Mouse (Mus musculus): ENCODE data around the gene Scaf4. TPM values are rescaled to one million over a fixed set of nuclear protein-coding genes. Genes with fewer than 3 reads are reported as not detected.

Scaf4 gene
- polyA plus RNA-seq, 1 experiment = 16.2 TPM

- H3K36me3 ChIP-seq (ENCODE audit: control insufficient read depth, insufficient read depth) = no peaks in the 10 kb centered on the region
- H3ac ChIP-seq (ENCODE audit: control insufficient read depth, insufficient read length, low read depth) = no peak overlapping the region
- no peaks in the 10 kb centered on the region for H3K79me3 ChIP-seq (ENCODE audit: low read depth)
- H3K4me3 ChIP-seq (ENCODE audit: insufficient read depth, poor library complexity, severe bottlenecking) = no peak overlapping the region
- H3K79me2 ChIP-seq (ENCODE audit: control insufficient read depth, insufficient read depth) = no peaks in the 10 kb centered on the region
- TF ChIP-seq FOSL1 (IDR thresholded peaks at IDR 0.05; ENCODE audit: insufficient read depth, low read length, poor library complexity, severe bottlenecking) (no peak), MYOG (IDR thresholded peaks at IDR 0.05; ENCODE audit: control insufficient read depth, extremely low read depth, insufficient read length) (no peak), CEBPB (IDR thresholded peaks at IDR 0.05; ENCODE audit: low read depth) (no peak), USF1 (IDR thresholded peaks at IDR 0.05; ENCODE audit: low read depth) (no peak), MAX (IDR thresholded peaks at IDR 0.05) (no peak), CTCF (IDR thresholded peaks at IDR 0.05; ENCODE audit: control insufficient read depth, insufficient read depth, insufficient read length) (no peak), MYOD1 (IDR thresholded peaks at IDR 0.05; ENCODE audit: control insufficient read depth, insufficient read length, low read depth) (no peak)
- no peaks in the 10 kb centered on the region for H3K27me3 ChIP-seq (ENCODE audit: control insufficient read depth, insufficient read depth, insufficient read length)
These were observed 107.8 kb downstream of the Scaf4 start for GRCm38 (mm10) chr16:90176472-90176871.

Other genes starting within 250 kb of the Scaf4 start
- gene Tiam1, start 140.7 kb downstream of the Scaf4 start, polyA plus RNA-seq (2012; fragmentation: generic; extraction: Trizol) = 6.9 TPM
- gene Sod1, start 63.7 kb downstream of the Scaf4 start, polyA plus RNA-seq (2012; fragmentation: generic; extraction: Trizol) = 1,571 TPM
- gene Hunk, start 101.5 kb upstream of the Scaf4 start, polyA plus RNA-seq (2012; fragmentation: generic; extraction: Trizol) = 0.71 TPM